Mouse (Mus musculus) limb, embryonic 11.5 days (tissue): ENCODE results near the gene Rptor. TPM values are rescaled to one million over a fixed set of nuclear protein-coding genes. Genes with fewer than 3 reads are reported as not detected.

Experiments
- ATAC-seq: fragments of 200-750 bp; cut with Nextera tagmentation; 2 replicates; pipeline ENCODE4 v1.8.0; 2017; ENCODE audit warnings: low read depth; ENCODE audit not compliant: insufficient number of reproducible peaks, low FRiP score, low TSS enrichment
- DNase-seq: peaks from one replicate; pipeline ENCODE4 v3.0.0-alpha.2; 2015; ENCODE audit warnings: low spot score
- H3K27ac ChIP-seq: fragments of 300-500 bp; sonication (generic); replicated peaks from 2 replicates; pipeline ENCODE4 v1.5.1; 2014; ENCODE audit warnings: low read depth, mild to moderate bottlenecking, low read length
- H3K27me3 ChIP-seq: fragments of 300-500 bp; sonication (generic); 2 replicates; pipeline ENCODE4 v1.6.1; 2014; ENCODE audit warnings: mild to moderate bottlenecking, low read length, mixed read lengths; ENCODE audit not compliant: control insufficient read depth, insufficient read depth
- H3K36me3 ChIP-seq: fragments of 300-500 bp; sonication (generic); 2 replicates; pipeline ENCODE4 v1.6.1; 2014; ENCODE audit warnings: mild to moderate bottlenecking, low read length, moderate library complexity, mixed read lengths; ENCODE audit not compliant: control insufficient read depth, insufficient read depth
- H3K4me1 ChIP-seq: fragments of 300-500 bp; sonication (generic); 2 replicates; pipeline ENCODE4 v1.6.1; 2014; ENCODE audit warnings: low read length, mixed read lengths; ENCODE audit not compliant: control insufficient read depth, insufficient read depth
- H3K4me2 ChIP-seq: fragments of 300-500 bp; sonication (generic); 2 replicates; pipeline ENCODE4 v1.6.1; 2014; ENCODE audit warnings: low read depth, mild to moderate bottlenecking, moderate library complexity; ENCODE audit not compliant: severe bottlenecking
- H3K4me3 ChIP-seq: fragments of 300-500 bp; sonication (generic); 2 replicates; pipeline ENCODE4 v1.5.1; 2014; ENCODE audit warnings: low read depth, low read length
- H3K9ac ChIP-seq: fragments of 300-500 bp; sonication (generic); 2 replicates; pipeline ENCODE4 v1.6.1; 2014; ENCODE audit warnings: mild to moderate bottlenecking, low read length
- H3K9me3 ChIP-seq: fragments of 300-500 bp; sonication (generic); 2 replicates; pipeline ENCODE4 v1.6.1; 2016; ENCODE audit warnings: low read length; ENCODE audit not compliant: control insufficient read depth
- WGBS: fragments of 180-500 bp; shearing (Covaris S2); extraction: QIAGEN DNeasy Blood & Tissue Kit; methylation state at CpG from one replicate; pipeline ENCODE4 v1.1.7; 2014; 5-methylcytosine and 5-hydroxymethylcytosine counted together
- polyA plus RNA-seq: library from polyadenylated mRNA; unstranded; fragments of >200 nt; fragmentation: Nextera tagmentation; extraction: Ambion mirVana; gene quantifications from 2 replicates; pipeline ENCODE4 v1.2.1, GENCODE M21; 2014

The Rptor gene
- polyA plus RNA-seq, 1 experiment from 2014 or later = 13.8 TPM

DNA sequence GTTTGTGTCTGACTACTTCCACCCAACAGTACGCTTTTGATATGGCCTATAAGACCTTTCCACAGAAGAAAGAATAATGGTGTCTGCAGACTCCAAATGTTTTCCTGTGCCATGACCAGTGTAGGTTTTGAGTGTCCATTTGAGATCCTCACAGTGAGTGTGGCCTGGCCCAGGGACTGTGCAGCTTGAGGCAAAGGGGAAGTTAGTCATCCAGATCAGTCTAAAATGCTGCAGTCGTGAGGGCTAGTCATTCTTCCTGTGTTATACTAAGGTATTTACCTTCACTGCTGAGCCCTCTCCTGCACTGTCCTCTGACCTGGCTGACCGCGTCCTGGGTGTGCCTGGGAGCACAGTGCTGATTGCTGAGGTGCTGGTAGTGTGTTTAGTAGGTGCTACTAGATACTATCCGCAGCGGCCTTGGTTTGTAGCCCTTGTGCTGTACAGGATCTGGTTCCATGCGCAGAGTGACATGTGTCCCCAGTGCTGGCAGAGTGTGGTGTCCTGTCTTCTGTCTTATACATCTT, 211.4 kb downstream of the Rptor start:
- Histone ChIP-seq H3K4me1 (peaks cover 17% of the 10 kb centered on the region), H3K9me3 (no peaks in the 10 kb centered on the region), H3K27ac (no peak overlapping the region), H3K9ac (no peak overlapping the region), H3K36me3 (0 out of 2 replicates have a peak, but pooled peaks cover 4% of the 10 kb centered on the region), H3K4me3 (no peak overlapping the region), H3K4me2 (no peak overlapping the region), H3K27me3 (no peaks in the 10 kb centered on the region)
- DNase-seq (no peak), ATAC-seq (no peak)
- WGBS = 94% methylated on average over 7 of the region's 7 CpGs

DNA sequence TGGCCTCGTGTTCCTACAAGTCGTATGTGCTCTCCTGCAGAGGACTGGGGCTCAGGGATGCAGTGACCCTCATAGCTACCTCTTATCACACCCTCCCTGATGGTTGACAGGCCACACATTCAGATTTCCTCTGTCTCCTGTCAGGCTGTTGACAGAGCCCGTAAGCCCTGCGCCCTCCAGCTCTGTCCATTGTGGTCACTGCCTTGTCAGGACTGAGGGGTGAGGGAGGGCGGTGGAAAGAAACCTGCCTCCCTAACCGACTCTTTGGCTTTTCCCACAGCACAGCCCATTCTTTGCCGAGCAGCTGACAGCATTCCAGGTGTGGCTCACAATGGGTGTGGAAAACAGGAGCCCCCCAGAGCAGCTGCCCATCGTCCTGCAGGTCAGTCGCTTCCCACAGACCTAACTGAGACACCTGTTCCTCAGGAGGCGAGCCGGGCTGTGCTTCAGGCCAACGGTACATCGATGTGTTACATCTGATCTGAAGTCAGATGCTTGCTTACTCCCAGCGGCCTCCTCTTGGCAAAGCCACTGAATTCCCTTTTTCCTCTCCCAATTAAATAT, 214.2 kb downstream of the Rptor start:
- WGBS = 90% methylated on average over 14 of the region's 14 CpGs
- ATAC-seq (no peak), DNase-seq (no peak)
- Histone ChIP-seq H3K4me2 (no peak overlapping the region), H3K27me3 (no peaks in the 10 kb centered on the region), H3K4me1 (0 out of 2 replicates have a peak, but pooled peaks cover 2% of the 10 kb centered on the region), H3K36me3 (peaks cover 6% of the 10 kb centered on the region; the same call in 1 of the 2 replicates), H3K27ac (no peak overlapping the region), H3K4me3 (no peak overlapping the region), H3K9me3 (no peaks in the 10 kb centered on the region), H3K9ac (no peak overlapping the region)

DNA sequence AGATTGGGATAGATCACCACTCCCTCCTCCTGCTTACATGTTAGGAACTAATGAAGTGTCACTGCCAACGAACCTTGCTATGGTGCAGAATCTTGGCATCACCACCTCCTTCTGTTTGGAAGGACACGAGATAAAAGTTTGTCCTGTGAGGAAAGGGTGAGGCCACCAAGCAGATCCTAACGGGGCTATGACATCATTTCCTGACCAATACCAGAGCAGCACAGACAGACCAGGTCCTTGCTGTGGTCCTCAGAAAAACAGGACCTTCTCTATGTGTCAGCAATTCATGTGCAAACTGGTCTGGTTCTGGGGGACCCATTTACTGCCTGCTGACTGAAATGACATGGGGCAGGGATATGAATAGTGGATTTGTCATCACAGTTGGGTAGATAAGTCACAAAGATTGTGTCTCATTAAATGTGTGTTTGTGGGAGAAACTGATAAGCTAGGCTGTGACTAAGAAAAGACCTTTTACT, 214.7 kb downstream of the Rptor start:
- Histone ChIP-seq H3K27me3 (no peaks in the 10 kb centered on the region), H3K9me3 (no peaks in the 10 kb centered on the region), H3K36me3 (peaks cover 6% of the 10 kb centered on the region; the same call in 1 of the 2 replicates), H3K4me2 (no peak overlapping the region), H3K9ac (no peak overlapping the region), H3K27ac (no peak overlapping the region), H3K4me3 (no peak overlapping the region), H3K4me1 (0 out of 2 replicates have a peak, but pooled peaks cover 2% of the 10 kb centered on the region)
- WGBS = 85% methylated on average over 3 of the region's 3 CpGs
- no peak for ATAC-seq
- no peak for DNase-seq

DNA sequence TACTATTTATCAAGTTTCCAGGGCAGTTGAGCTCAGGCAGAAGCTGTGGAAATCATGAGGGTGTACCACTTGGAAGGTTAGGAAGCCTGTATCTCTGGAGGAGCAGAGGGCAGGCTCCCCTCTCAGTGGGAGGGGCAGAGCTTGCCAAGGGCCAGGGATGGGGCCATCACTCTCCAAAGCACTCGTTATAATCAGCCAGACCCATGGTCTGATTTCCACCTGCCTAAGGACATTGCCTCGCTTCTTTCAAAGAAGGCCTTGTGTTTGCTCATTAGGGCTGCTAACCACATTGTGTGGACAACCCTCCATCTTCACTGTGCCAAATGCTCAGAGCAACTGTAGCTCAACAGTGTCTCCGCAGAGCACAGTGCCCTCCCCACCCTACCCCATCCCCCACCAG, 215.2 kb downstream of the Rptor start:
- Histone ChIP-seq H3K36me3 (peaks cover 6% of the 10 kb centered on the region; the same call in 1 of the 2 replicates), H3K27me3 (no peaks in the 10 kb centered on the region), H3K27ac (no peak overlapping the region), H3K4me1 (0 out of 2 replicates have a peak, but pooled peaks cover 2% of the 10 kb centered on the region), H3K9ac (no peak overlapping the region), H3K4me2 (no peak overlapping the region), H3K4me3 (no peak overlapping the region), H3K9me3 (no peaks in the 10 kb centered on the region)
- ATAC-seq (no peak), DNase-seq (no peak)
- 68% methylated on average over 3 of the region's 3 CpGs for WGBS

DNA sequence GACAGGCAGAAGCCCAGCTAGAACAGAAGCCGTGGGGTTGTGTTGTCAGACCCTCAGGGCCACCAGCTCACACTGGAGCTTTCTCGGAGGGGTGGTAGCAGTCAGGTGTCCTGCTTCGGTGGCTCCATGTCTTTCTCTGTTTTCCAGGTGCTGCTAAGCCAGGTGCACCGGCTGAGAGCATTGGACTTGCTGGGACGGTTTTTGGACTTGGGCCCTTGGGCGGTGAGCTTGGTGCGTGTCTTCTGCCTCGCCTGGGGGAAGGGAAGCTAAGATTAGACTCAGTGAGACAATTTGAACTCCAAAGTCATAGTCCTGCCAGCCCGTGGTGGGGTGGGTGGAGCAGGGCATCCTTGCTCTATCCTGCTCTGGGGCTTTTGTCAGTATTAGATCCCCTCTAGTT, 218.8 kb downstream of the Rptor start:
- Histone ChIP-seq H3K4me3 (no peak overlapping the region), H3K4me1 (0 out of 2 replicates have a peak, but pooled peaks cover 2% of the 10 kb centered on the region), H3K36me3 (peaks cover 6% of the 10 kb centered on the region; the same call in 1 of the 2 replicates), H3K27ac (no peak overlapping the region), H3K4me2 (no peak overlapping the region), H3K27me3 (no peaks in the 10 kb centered on the region), H3K9me3 (no peaks in the 10 kb centered on the region), H3K9ac (no peak overlapping the region)
- ATAC-seq (no peak), DNase-seq (no peak)
- WGBS = 86% methylated on average over 9 of the region's 9 CpGs

DNA sequence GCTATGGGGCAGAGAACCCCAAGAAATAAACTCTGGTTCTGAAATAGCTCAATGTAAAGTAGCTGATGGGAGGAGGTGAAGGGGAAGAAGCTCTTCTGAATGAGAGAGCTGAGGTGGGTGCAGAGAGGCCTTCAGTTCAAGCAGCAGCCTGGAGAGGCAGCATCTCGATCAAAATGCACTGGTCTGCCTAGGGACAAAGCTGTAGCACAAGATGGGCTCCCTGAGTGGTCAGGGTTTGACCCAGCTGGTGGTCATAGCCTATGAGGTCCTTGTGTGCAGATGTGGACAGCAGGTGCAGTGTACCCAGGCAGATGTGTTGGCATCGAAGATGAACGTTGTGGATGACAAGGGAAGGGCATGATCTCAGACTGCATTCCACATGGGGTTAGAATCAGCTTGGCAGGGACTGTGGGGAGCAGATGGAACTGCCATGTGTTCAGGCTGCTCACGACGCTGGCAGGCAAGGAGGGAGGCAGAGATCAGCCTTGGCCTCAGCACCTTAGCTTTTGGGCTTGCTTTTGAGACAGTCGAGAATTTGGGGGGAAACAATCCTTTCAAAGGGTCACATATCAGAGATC, 221.5 kb downstream of the Rptor start:
- no peak for DNase-seq
- 90% methylated on average over 6 of the region's 6 CpGs for WGBS
- H3K4me1 ChIP-seq = no peaks in the 10 kb centered on the region
- no peak overlapping the region for H3K27ac ChIP-seq
- H3K27me3 ChIP-seq = no peaks in the 10 kb centered on the region
- H3K4me3 ChIP-seq = no peak overlapping the region
- peaks cover 5% of the 10 kb centered on the region for H3K36me3 ChIP-seq
- H3K9me3 ChIP-seq = no peaks in the 10 kb centered on the region
- no peak overlapping the region for H3K4me2 ChIP-seq
- H3K9ac ChIP-seq = no peak overlapping the region
- ATAC-seq = no peak

DNA sequence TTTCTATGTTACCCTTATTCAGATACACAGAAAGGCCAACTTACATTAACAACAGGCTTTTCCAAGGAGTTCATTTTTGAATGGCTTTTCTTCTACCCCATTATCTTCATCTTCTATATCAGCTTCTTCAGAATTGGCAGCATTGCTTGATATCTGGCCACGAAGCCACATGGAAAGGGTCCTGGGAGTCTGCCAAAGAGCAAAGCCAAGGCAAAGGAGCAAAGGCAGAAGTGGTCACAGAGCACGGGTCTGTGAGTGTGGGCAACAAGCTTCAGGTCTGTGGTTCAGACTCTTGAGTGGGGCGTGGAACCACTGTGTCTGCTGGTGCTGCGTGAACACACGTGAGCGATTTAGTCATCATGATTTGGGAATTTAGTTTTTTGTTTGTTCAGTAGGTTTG, 223.1 kb downstream of the Rptor start:
- Histone ChIP-seq H3K9ac (no peak overlapping the region), H3K4me1 (no peaks in the 10 kb centered on the region), H3K27me3 (no peaks in the 10 kb centered on the region), H3K4me3 (no peak overlapping the region), H3K27ac (no peak overlapping the region), H3K9me3 (no peaks in the 10 kb centered on the region), H3K4me2 (no peak overlapping the region), H3K36me3 (peaks cover 3% of the 10 kb centered on the region)
- WGBS = 96% methylated on average over 6 of the region's 6 CpGs
- DNase-seq = no peak
- ATAC-seq = no peak

DNA sequence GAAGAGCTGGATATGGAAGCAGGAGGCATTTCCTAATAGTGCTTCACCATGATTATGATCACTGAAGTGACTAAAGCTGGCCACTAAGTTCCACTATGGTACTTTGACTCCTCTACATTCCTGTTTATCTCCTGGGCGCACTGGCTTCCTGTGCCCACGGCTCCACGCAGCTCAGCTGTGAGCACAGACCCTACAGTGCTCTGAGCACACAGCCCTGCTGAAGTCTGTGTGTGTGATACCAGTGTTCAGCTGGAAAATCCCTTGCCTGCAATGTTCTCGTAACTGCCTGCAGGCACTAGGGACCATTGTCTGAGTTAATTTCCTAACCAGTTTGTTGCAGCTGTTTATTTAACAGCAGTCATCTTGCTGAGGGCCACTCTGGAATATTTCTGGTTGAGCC, 223.5 kb downstream of the Rptor start:
- no peak for DNase-seq
- H3K4me3 ChIP-seq = no peak overlapping the region
- no peak for ATAC-seq
- no peaks in the 10 kb centered on the region for H3K27me3 ChIP-seq
- peaks cover 3% of the 10 kb centered on the region for H3K36me3 ChIP-seq
- no peak overlapping the region for H3K9ac ChIP-seq
- H3K4me1 ChIP-seq = no peaks in the 10 kb centered on the region
- no peak overlapping the region for H3K4me2 ChIP-seq
- H3K9me3 ChIP-seq = no peaks in the 10 kb centered on the region
- 87% methylated on average over 4 of the region's 4 CpGs for WGBS
- no peak overlapping the region for H3K27ac ChIP-seq
